Mouse (Mus musculus) CD4-positive naive resting alpha-beta T cell, adult 57 days (primary cell): ENCODE measurements around the gene Ffar2. TPM values are rescaled to one million over a fixed set of nuclear protein-coding genes. Genes with fewer than 3 reads are reported as not detected.

Source experiments
- total RNA-seq: library from RNA; stranded (reverse); gene quantifications from one replicate; pipeline ENCODE4 v1.2.4, GENCODE M21; 2023

The Ffar2 gene
- total RNA-seq: 0.86 TPM

GRCm38 (mm10) chr7:30823675-30824074, at the start of gene Ffar2:
Gene Ffar2, minus strand, starts transcription at chr7:30823775.

GRCm38 (mm10) chr7:30861464-30861863, 37.9 kb upstream of the Ffar2 start, which contains the start of gene Ffar1:
Gene Ffar1, minus strand, starts transcription at chr7:30861564.

GRCm38 (mm10) chr7:30856078-30856477, 32.5 kb upstream of the Ffar2 start, which contains the start of gene Ffar3:
Gene Ffar3, minus strand, starts transcription at chr7:30856178.

GRCm38 (mm10) chr7:30787377-30788022, 36.1 kb downstream of the Ffar2 start, which contains the start of gene Krtdap:
Gene Krtdap, plus strand, starts transcription at chr7:30787896.

Other genes with a start within 250 kb of the Ffar2 start
- 115 TPM for gene Kmt2b, start 235.0 kb downstream of the Ffar2 start, total RNA-seq
- 0.59 TPM for gene Zbtb32, start 224.9 kb downstream of the Ffar2 start, total RNA-seq
- gene Upk1a, start 210.9 kb downstream of the Ffar2 start, total RNA-seq: 0.68 TPM
- gene Cox6b1, start 197.6 kb downstream of the Ffar2 start, total RNA-seq: 196 TPM
- gene Etv2, start 187.9 kb downstream of the Ffar2 start, total RNA-seq: not detected
- gene Rbm42, start 173.5 kb downstream of the Ffar2 start, total RNA-seq: 105 TPM
- 22.8 TPM for gene Haus5, start 158.8 kb downstream of the Ffar2 start, total RNA-seq
- gene Pmis2, start 152.2 kb downstream of the Ffar2 start, total RNA-seq: not detected
- not detected for gene 2200002J24Rik, start 124.8 kb downstream of the Ffar2 start, total RNA-seq
- gene Atp4a, start 111.6 kb downstream of the Ffar2 start, total RNA-seq: not detected
- 41.1 TPM for gene Tmem147, start 94.2 kb downstream of the Ffar2 start, total RNA-seq
- not detected for gene Gapdhs, start 80.1 kb downstream of the Ffar2 start, total RNA-seq
- 4.5 TPM for gene Sbsn, start 72.3 kb downstream of the Ffar2 start, total RNA-seq
- not detected for gene Dmkn, start 60.0 kb downstream of the Ffar2 start, total RNA-seq
- not detected for gene Krtdap, start 35.9 kb downstream of the Ffar2 start, total RNA-seq
- not detected for gene Ffar3, start 32.4 kb upstream of the Ffar2 start, total RNA-seq
- 0.30 TPM for gene Ffar1, start 37.8 kb upstream of the Ffar2 start, total RNA-seq
- 33.5 TPM for gene Cd22, start 56.6 kb upstream of the Ffar2 start, total RNA-seq
- not detected for gene Mag, start 91.1 kb upstream of the Ffar2 start, total RNA-seq
- gene Hamp2, start 100.9 kb upstream of the Ffar2 start, total RNA-seq: not detected
- not detected for gene Hamp, start 120.3 kb upstream of the Ffar2 start, total RNA-seq
- 168 TPM for gene Usf2, start 133.0 kb upstream of the Ffar2 start, total RNA-seq
- 2.9 TPM for gene Lsr, start 149.7 kb upstream of the Ffar2 start, total RNA-seq
- gene Fam187b, start 150.0 kb upstream of the Ffar2 start, total RNA-seq: not detected
- 934 TPM for gene Fxyd5, start 218.7 kb upstream of the Ffar2 start, total RNA-seq
- gene Fxyd7, start 227.7 kb upstream of the Ffar2 start, total RNA-seq: not detected
- gene Fxyd1, start 233.4 kb upstream of the Ffar2 start, total RNA-seq: not detected
- gene Lgi4, start 235.6 kb upstream of the Ffar2 start, total RNA-seq: 0.27 TPM